In genomic region chr4:114925917-114926312, GRCm38 (mm10) we compare ENCODE assay signal across 10 mouse cellular contexts. TPM values are rescaled to one million over a fixed set of nuclear protein-coding genes. Genes with fewer than 3 reads are reported as not detected.
DNase-seq lines count a peak whose midpoint lies in the region; ATAC-seq and TF ChIP-seq lines count a peak whose summit lies in the region.
"Had no signal": no experiment of that assay in that cellular context is flagged by ENCODE, and none has a peak within 500 bp of the region (broad histone marks: within the 10 kb centered on the region; RNA-seq: fewer than 3 reads in every experiment).

TSS of gene Foxe3 (minus strand) at chr4:114926013.

- 2% methylated on average over 25 of the region's 25 CpGs for WGBS in heart, embryonic 16.5 days
- 2% methylated on average over 21 of the region's 25 CpGs for WGBS in hindbrain, embryonic 11.5 days
- WGBS in liver, postnatal 0 days (ENCODE audit: insufficient replicate concordance): 9% methylated on average over 23 of the region's 25 CpGs

- intact Hi-C loops in heart, postnatal 14 days (cut with DNase I): no loop called here

- peak within 1 kb of the TSS; percentile 51 for H3K4me3 ChIP-seq in heart, embryonic 16.5 days (ENCODE audit: low read length)
- H3K4me3 ChIP-seq in G1E (ENCODE audit: low read depth, low read length): peak within 1 kb of the TSS; percentile 9; the same call in 1 of the 2 replicates
- peak within 1 kb of the TSS; percentile 35 for H3K4me3 ChIP-seq in hindbrain, embryonic 11.5 days (ENCODE audit: low read depth, low read length)
- peak within 1 kb of the TSS; percentile 28 for H3K4me3 ChIP-seq in liver, postnatal 0 days (ENCODE audit: low read depth, low read length)

- peaks cover 81% of the 10 kb centered on the region for H3K27me3 ChIP-seq in heart, embryonic 16.5 days (ENCODE audit: control insufficient read depth, insufficient read depth, low read length)
- peaks cover 7% of the 10 kb centered on the region for H3K27me3 ChIP-seq in G1E (ENCODE audit: insufficient read depth, low read length)
- H3K27me3 ChIP-seq in hindbrain, embryonic 11.5 days (ENCODE audit: control insufficient read depth, insufficient read depth, low read length): peaks cover 67% of the 10 kb centered on the region
- peaks cover 69% of the 10 kb centered on the region for H3K27me3 ChIP-seq in liver, postnatal 0 days (ENCODE audit: insufficient read depth, low read length)
- H3K27me3 ChIP-seq: CH12.LX had no signal

- peaks cover 6% of the 10 kb centered on the region for H3K4me1 ChIP-seq in heart, embryonic 16.5 days (ENCODE audit: control insufficient read depth, insufficient read depth, low read length)
- no peaks in the 10 kb centered on the region for H3K4me1 ChIP-seq in G1E (ENCODE audit: insufficient read depth, low read depth, low read length)
- 0 out of 2 replicates have a peak, but pooled peaks cover 2% of the 10 kb centered on the region for H3K4me1 ChIP-seq in hindbrain, embryonic 11.5 days (replicated peaks; ENCODE audit: control insufficient read depth, insufficient read depth, low read length)
- H3K4me1 ChIP-seq in liver, postnatal 0 days (ENCODE audit: insufficient read depth): no peaks in the 10 kb centered on the region

- no peak for TF ChIP-seq EP300 in liver, postnatal 0 days (IDR thresholded peaks at IDR 0.05; ENCODE audit: low read depth)

- no peak for DNase-seq in heart, postnatal 14 days
- no peak for DNase-seq in G1E (ENCODE audit: low spot score)
- DNase-seq in hindbrain, embryonic 11.5 days (ENCODE audit: low spot score): no peak
- DNase-seq in liver, postnatal 0 days: no peak
- DNase-seq in right cerebral cortex, postnatal 10 days (ENCODE audit: low spot score in 2 of 2): no peak
- no peak for DNase-seq in left cerebral cortex, adult 9 months (ENCODE audit: low spot score in 2 of 2)
- DNase-seq in thymus, postnatal 4 days: no peak

- H3K9me3 ChIP-seq in heart, embryonic 16.5 days (replicated peaks; ENCODE audit: control insufficient read depth, low read length): 0 out of 2 replicates have a peak, but pooled peaks cover 2% of the 10 kb centered on the region
- peaks cover 14% of the 10 kb centered on the region for H3K9me3 ChIP-seq in G1E (replicated peaks)
- no peaks in the 10 kb centered on the region for H3K9me3 ChIP-seq in hindbrain, embryonic 11.5 days (ENCODE audit: control insufficient read depth, low read length)
- H3K9me3 ChIP-seq in liver, postnatal 0 days (ENCODE audit: low read length): no peaks in the 10 kb centered on the region

- no peaks in the 10 kb centered on the region for H3K36me3 ChIP-seq in heart, embryonic 16.5 days (ENCODE audit: control insufficient read depth, insufficient read depth)
- H3K36me3 ChIP-seq in G1E (replicated peaks): no peaks in the 10 kb centered on the region
- no peaks in the 10 kb centered on the region for H3K36me3 ChIP-seq in hindbrain, embryonic 11.5 days (ENCODE audit: control insufficient read depth, insufficient read depth, low read length)
- H3K36me3 ChIP-seq in liver, postnatal 0 days (replicated peaks; ENCODE audit: insufficient read depth, low read length): no peaks in the 10 kb centered on the region

- H3K27ac ChIP-seq in heart, embryonic 16.5 days (ENCODE audit: low read length): no peak within 1 kb of the TSS
- H3K27ac ChIP-seq in hindbrain, embryonic 11.5 days (ENCODE audit: low read depth, low read length): no peak within 1 kb of the TSS
- no peak within 1 kb of the TSS for H3K27ac ChIP-seq in liver, postnatal 0 days (ENCODE audit: low read depth)

- peak within 1 kb of the TSS; percentile 75 for H3K4me2 ChIP-seq in heart, embryonic 16.5 days (ENCODE audit: low read depth, low read length)
- H3K4me2 ChIP-seq in hindbrain, embryonic 11.5 days (replicated peaks; ENCODE audit: low read depth, low read length): peak within 1 kb of the TSS; percentile 59
- peak within 1 kb of the TSS; percentile 56 for H3K4me2 ChIP-seq in liver, postnatal 0 days (ENCODE audit: low read depth, low read length)

- ATAC-seq in heart, embryonic 16.5 days (replicated peaks; ENCODE audit: extremely low read depth, insufficient read depth, low FRiP score): no peak
- ATAC-seq in G1E (ENCODE audit: extremely low read depth, insufficient number of reproducible peaks, low FRiP score, poor library complexity, severe bottlenecking): no peak
- ATAC-seq in hindbrain, embryonic 11.5 days (ENCODE audit: low FRiP score): peak; percentile 38; the same call in 1 of the 2 replicates
- no peak for ATAC-seq in liver, postnatal 0 days

- no peak within 1 kb of the TSS for H3K9ac ChIP-seq in heart, embryonic 16.5 days (ENCODE audit: low read length)
- no peak within 1 kb of the TSS for H3K9ac ChIP-seq in hindbrain, embryonic 11.5 days (ENCODE audit: low read depth, low read length)
- H3K9ac ChIP-seq in liver, postnatal 0 days (replicated peaks): no peak within 1 kb of the TSS

- TF ChIP-seq CTCF in G1E (IDR thresholded peaks at IDR 0.05; ENCODE audit: low read depth, low read length): no peak
- no peak for TF ChIP-seq CTCF in liver, postnatal 0 days (IDR thresholded peaks at IDR 0.05; ENCODE audit: low read depth)

RNA-seq across cellular contexts. Expression of gene Foxe3, which starts in this region (rescaled TPM):
- not detected in 2 replicates for polyA plus RNA-seq in heart, embryonic 16.5 days (2015; fragmentation: Nextera tagmentation; extraction: Ambion mirVana)
- not detected for total RNA-seq in heart, postnatal 14 days (2021)
- total RNA-seq in G1E (2014; fragmentation: Nextera tagmentation) (not detected in 2 replicates), G1E (2017) (not detected in 2 replicates)
- polyA plus RNA-seq in G1E (2012): not detected in 2 replicates
- not detected in 2 replicates for polyA plus RNA-seq in hindbrain, embryonic 11.5 days (2014; fragmentation: Nextera tagmentation; extraction: Ambion mirVana)
- not detected in 2 replicates for polyA plus RNA-seq in liver, postnatal 0 days (2015; fragmentation: Nextera tagmentation; extraction: Ambion mirVana)
- total RNA-seq: CH12.LX; hematopoietic stem cell, adult 5-6 weeks had no signal

Comparison
In these comparisons a context has a peak if more than half of its experiments do, and no peak if none do; other contexts are left out.
1. Peak in ATAC-seq, H3K4me3 ChIP-seq and H3K4me2 ChIP-seq in hindbrain, embryonic 11.5 days; RNA of the gene not detected or under 1 TPM.